Mouse (Mus musculus) liver, postnatal 0 days (tissue): ENCODE measurements around the gene Crim1. TPM values are rescaled to one million over a fixed set of nuclear protein-coding genes. Genes with fewer than 3 reads are reported as not detected.

Source experiments
- ATAC-seq: fragments of 200-750 bp; cut with Nextera tagmentation; 2 replicates; pipeline ENCODE4 v1.8.0; 2017; ENCODE audit warnings: mild to moderate bottlenecking, moderate library complexity
- DNase-seq: peaks from one replicate; pipeline ENCODE4 v3.0.0-alpha.2; 2016
- H3K27ac ChIP-seq: fragments of 300-500 bp; sonication (generic); 2 replicates; pipeline ENCODE4 v1.5.1; 2014; ENCODE audit warnings: antibody characterized with exemption, moderate library complexity, mild to moderate bottlenecking, low read depth
- H3K27me3 ChIP-seq: fragments of 300-500 bp; sonication (generic); 2 replicates; pipeline ENCODE4 v1.6.1; 2014; ENCODE audit warnings: low read length, control low read depth, mixed read lengths; ENCODE audit not compliant: insufficient read depth
- H3K36me3 ChIP-seq: fragments of 300-500 bp; sonication (generic); replicated peaks from 2 replicates; pipeline ENCODE4 v1.6.1; 2014; ENCODE audit warnings: mild to moderate bottlenecking, control low read depth, low read length, moderate library complexity, mixed read lengths; ENCODE audit not compliant: insufficient read depth
- H3K4me1 ChIP-seq: fragments of 300-500 bp; sonication (generic); 2 replicates; pipeline ENCODE4 v1.6.1; 2014; ENCODE audit warnings: antibody characterized with exemption, mild to moderate bottlenecking, control low read depth; ENCODE audit not compliant: insufficient read depth
- H3K4me2 ChIP-seq: fragments of 300-500 bp; sonication (generic); 2 replicates; pipeline ENCODE4 v1.6.1; 2014; ENCODE audit warnings: low read depth, mild to moderate bottlenecking, low read length, moderate library complexity, mixed read lengths
- H3K4me3 ChIP-seq: fragments of 300-500 bp; sonication (generic); 2 replicates; pipeline ENCODE4 v1.5.1; 2014; ENCODE audit warnings: low read depth, low read length
- H3K9ac ChIP-seq: fragments of 300-500 bp; sonication (generic); replicated peaks from 2 replicates; pipeline ENCODE4 v1.6.1; 2014; ENCODE audit warnings: mild to moderate bottlenecking, moderate library complexity
- H3K9me3 ChIP-seq: fragments of 300-500 bp; sonication (generic); 2 replicates; pipeline ENCODE4 v1.6.1; 2016; ENCODE audit warnings: mild to moderate bottlenecking, control low read depth, low read length, mixed read lengths
- CTCF ChIP-seq: sonication (generic); IDR thresholded peaks from 2 replicates; pipeline ENCODE4 v1.5.1; 2016; ENCODE audit warnings: antibody characterized with exemption, low read depth
- EP300 ChIP-seq: IDR thresholded peaks from 2 replicates; pipeline ENCODE4 v1.6.1; 2016; ENCODE audit warnings: antibody characterized with exemption, low read depth, mild to moderate bottlenecking
- WGBS: fragments of 180-500 bp; shearing (Covaris S2); extraction: QIAGEN DNeasy Blood & Tissue Kit; methylation state at CpG from one replicate; pipeline ENCODE4 v1.1.7; 2014; ENCODE audit not compliant: insufficient replicate concordance; 5-methylcytosine and 5-hydroxymethylcytosine counted together
- polyA plus RNA-seq: library from polyadenylated mRNA; unstranded; fragments of >200 nt; fragmentation: Nextera tagmentation; extraction: Ambion mirVana; gene quantifications from 2 replicates; pipeline ENCODE4 v1.2.1, GENCODE M21; 2015

Gene Crim1
- polyA plus RNA-seq, 1 experiment from 2014 or later, result 0.86 TPM

- TF ChIP-seq EP300 (no peak), CTCF (no peak)
- H3K4me3 ChIP-seq, result no peak overlapping the region
- no peak overlapping the region for H3K27ac ChIP-seq
- H3K27me3 ChIP-seq, result no peaks in the 10 kb centered on the region
- DNase-seq (no peak), ATAC-seq (no peak)
- H3K9ac ChIP-seq, result no peak overlapping the region
- no peaks in the 10 kb centered on the region for H3K36me3 ChIP-seq
- 45% methylated on average over 2 of the region's 2 CpGs for WGBS
- H3K4me1 ChIP-seq, result no peaks in the 10 kb centered on the region
- H3K4me2 ChIP-seq, result no peak overlapping the region
- H3K9me3 ChIP-seq, result no peaks in the 10 kb centered on the region
Measured at GRCm38 (mm10) chr17:78172371-78172770, 27.7 kb upstream of the Crim1 start.

DNA sequence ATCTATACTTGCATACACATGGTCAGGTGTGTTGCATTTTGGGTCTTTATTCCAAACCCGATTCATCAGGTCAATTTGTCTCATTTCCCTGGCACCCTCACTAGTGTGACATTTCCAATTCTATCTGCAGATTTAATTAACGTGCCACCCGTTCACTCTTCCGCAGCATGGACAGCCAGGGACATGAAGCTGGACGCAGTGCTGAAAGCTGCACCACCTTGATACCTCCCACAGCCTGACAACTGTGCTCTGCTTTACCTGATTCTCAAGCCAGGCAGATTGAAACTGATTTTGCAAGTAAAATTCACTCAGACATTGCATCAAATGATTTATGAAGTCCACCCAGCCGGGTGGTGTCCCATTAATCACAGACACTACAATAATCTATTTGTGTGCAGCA, 19.3 kb upstream of the Crim1 start:
- 84% methylated on average over 6 of the region's 6 CpGs for WGBS
- Histone ChIP-seq H3K36me3 (no peaks in the 10 kb centered on the region), H3K27me3 (no peaks in the 10 kb centered on the region), H3K9me3 (no peaks in the 10 kb centered on the region), H3K4me2 (no peak overlapping the region), H3K4me1 (no peaks in the 10 kb centered on the region), H3K9ac (no peak overlapping the region), H3K27ac (no peak overlapping the region), H3K4me3 (no peak overlapping the region)
- DNase-seq, result no peak
- TF ChIP-seq CTCF (no peak), EP300 (no peak)
- ATAC-seq, result no peak

- no peak overlapping the region for H3K4me3 ChIP-seq
- no peak overlapping the region for H3K4me2 ChIP-seq
- H3K36me3 ChIP-seq, result no peaks in the 10 kb centered on the region
- no peak for ATAC-seq
- no peak overlapping the region for H3K9ac ChIP-seq
- WGBS, result 79% methylated on average over 5 of the region's 5 CpGs
- H3K27me3 ChIP-seq, result peaks cover 28% of the 10 kb centered on the region
- H3K27ac ChIP-seq, result no peak overlapping the region
- TF ChIP-seq EP300 (no peak), CTCF (no peak)
- peaks cover 8% of the 10 kb centered on the region for H3K4me1 ChIP-seq
- DNase-seq, result no peak
- H3K9me3 ChIP-seq, result no peaks in the 10 kb centered on the region
Measured at GRCm38 (mm10) chr17:78196184-78196583, 3.9 kb upstream of the Crim1 start.

- H3K4me1 ChIP-seq, result peaks cover 16% of the 10 kb centered on the region
- TF ChIP-seq CTCF (peak; percentile 81), EP300 (no peak)
- H3K27ac ChIP-seq, result no peak overlapping the region
- WGBS, result 24% methylated on average over 7 of the region's 7 CpGs
- no peak for ATAC-seq
- no peaks in the 10 kb centered on the region for H3K36me3 ChIP-seq
- H3K9ac ChIP-seq, result no peak overlapping the region
- peaks cover 37% of the 10 kb centered on the region for H3K27me3 ChIP-seq
- no peaks in the 10 kb centered on the region for H3K9me3 ChIP-seq
- H3K4me3 ChIP-seq, result no peak overlapping the region
- H3K4me2 ChIP-seq, result no peak overlapping the region
- DNase-seq, result peak; percentile 50
Measured at GRCm38 (mm10) chr17:78197111-78197510, 2.9 kb upstream of the Crim1 start.

GRCm38 (mm10) chr17:78198140-78198539, 1.9 kb upstream of the Crim1 start:
- H3K4me2 ChIP-seq, result no peak overlapping the region
- DNase-seq (no peak), ATAC-seq (no peak)
- no peak overlapping the region for H3K27ac ChIP-seq
- no peak overlapping the region for H3K9ac ChIP-seq
- no peak overlapping the region for H3K4me3 ChIP-seq
- H3K4me1 ChIP-seq, result peaks cover 16% of the 10 kb centered on the region
- no peaks in the 10 kb centered on the region for H3K9me3 ChIP-seq
- 58% methylated on average over 4 of the region's 4 CpGs for WGBS
- TF ChIP-seq CTCF (no peak), EP300 (no peak)
- H3K36me3 ChIP-seq, result no peaks in the 10 kb centered on the region
- peaks cover 37% of the 10 kb centered on the region for H3K27me3 ChIP-seq

GRCm38 (mm10) chr17:78198820-78199219, 1.2 kb upstream of the Crim1 start:
- no peak for ATAC-seq
- H3K9ac ChIP-seq, result no peak overlapping the region

DNA sequence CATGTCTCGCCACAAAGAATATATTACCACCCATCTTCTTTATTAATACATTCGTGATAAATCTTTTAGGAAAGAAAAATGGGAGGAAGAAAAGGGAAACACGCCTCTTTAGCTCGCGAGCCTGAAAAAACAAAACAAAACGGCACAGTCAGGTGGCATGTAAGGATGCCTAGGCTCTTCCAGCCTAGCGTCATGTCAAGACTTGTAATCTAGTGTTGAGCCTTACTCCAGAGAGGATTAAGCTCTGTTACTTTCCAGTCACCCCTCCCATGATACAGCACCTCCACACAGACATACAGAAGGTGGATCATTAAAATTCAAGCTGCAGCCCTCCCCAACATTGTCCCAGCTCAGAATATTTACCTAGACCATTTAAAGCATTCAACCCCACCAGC, 820 bp upstream of the Crim1 start:
- Histone ChIP-seq H3K4me3 (peak overlapping the region; percentile 67), H3K4me2 (peak overlapping the region; percentile 94), H3K27me3 (peaks cover 37% of the 10 kb centered on the region), H3K9me3 (no peaks in the 10 kb centered on the region), H3K36me3 (no peaks in the 10 kb centered on the region), H3K9ac (no peak overlapping the region), H3K4me1 (peaks cover 16% of the 10 kb centered on the region), H3K27ac (no peak overlapping the region)
- no peak for ATAC-seq
- WGBS, result 10% methylated on average over 7 of the region's 7 CpGs
- DNase-seq, result no peak
- no peak for TF ChIP-seq EP300
- no peak for TF ChIP-seq CTCF

More at GRCm38 (mm10) chr17:78198820-78199219, 1.2 kb upstream of the Crim1 start:
- Histone ChIP-seq H3K4me3 (no peak overlapping the region), H3K9me3 (no peaks in the 10 kb centered on the region), H3K4me1 (peaks cover 16% of the 10 kb centered on the region), H3K27me3 (peaks cover 37% of the 10 kb centered on the region), H3K4me2 (no peak overlapping the region), H3K27ac (no peak overlapping the region), H3K36me3 (no peaks in the 10 kb centered on the region)
- no peak for DNase-seq
- no peak for TF ChIP-seq EP300
- TF ChIP-seq CTCF, result no peak
- whole genome bisulfite sequencing, result 20% methylated on average over 4 of the region's 4 CpGs
